Mouse (Mus musculus) heart, embryonic 16.5 days (tissue): ENCODE results near the gene Fam198b. TPM values are rescaled to one million over a fixed set of nuclear protein-coding genes. Genes with fewer than 3 reads are reported as not detected.

ENCODE experiments used
- ATAC-seq: fragments of 200-750 bp; cut with Nextera tagmentation; replicated peaks from 2 replicates; pipeline ENCODE4 v1.8.0; 2017; ENCODE audit warnings: moderate number of reproducible peaks; ENCODE audit not compliant: insufficient read depth, low FRiP score; ENCODE audit errors: extremely low read depth
- H3K27ac ChIP-seq: fragments of 300-500 bp; sonication (generic); 2 replicates; pipeline ENCODE4 v1.5.1; 2014; ENCODE audit warnings: mild to moderate bottlenecking, low read length, control low read depth, moderate library complexity
- H3K27me3 ChIP-seq: fragments of 300-500 bp; sonication (generic); 2 replicates; pipeline ENCODE4 v1.6.1; 2014; ENCODE audit warnings: low read length, mixed read lengths; ENCODE audit not compliant: control insufficient read depth, insufficient read depth
- H3K36me3 ChIP-seq: fragments of 300-500 bp; sonication (generic); 2 replicates; pipeline ENCODE4 v1.6.1; 2014; ENCODE audit not compliant: control insufficient read depth, insufficient read depth
- H3K4me1 ChIP-seq: fragments of 300-500 bp; sonication (generic); 2 replicates; pipeline ENCODE4 v1.6.1; 2014; ENCODE audit warnings: low read length, mixed read lengths; ENCODE audit not compliant: control insufficient read depth, insufficient read depth
- H3K4me2 ChIP-seq: fragments of 300-500 bp; sonication (generic); 2 replicates; pipeline ENCODE4 v1.6.1; 2014; ENCODE audit warnings: low read depth, mild to moderate bottlenecking, control low read depth, low read length
- H3K4me3 ChIP-seq: fragments of 300-500 bp; sonication (generic); 2 replicates; pipeline ENCODE4 v1.5.1; 2014; ENCODE audit warnings: mild to moderate bottlenecking, control low read depth, low read length
- H3K9ac ChIP-seq: fragments of 300-500 bp; sonication (generic); 2 replicates; pipeline ENCODE4 v1.6.1; 2014; ENCODE audit warnings: low read length, control low read depth
- H3K9me3 ChIP-seq: fragments of 300-500 bp; sonication (generic); replicated peaks from 2 replicates; pipeline ENCODE4 v1.6.1; 2016; ENCODE audit warnings: low read length; ENCODE audit not compliant: control insufficient read depth
- WGBS: fragments of 180-500 bp; shearing (Covaris S2); extraction: QIAGEN DNeasy Blood & Tissue Kit; methylation state at CpG from one replicate; pipeline ENCODE4 v1.1.7; 2014; 5-methylcytosine and 5-hydroxymethylcytosine counted together
- polyA plus RNA-seq: library from polyadenylated mRNA; unstranded; fragments of >200 nt; fragmentation: Nextera tagmentation; extraction: Ambion mirVana; gene quantifications from 2 replicates; pipeline ENCODE4 v1.2.1, GENCODE M21; 2015

Fam198b gene
- polyA plus RNA-seq, 1 experiment from 2014 or later = 61.6 TPM

GRCm38 (mm10) chr3:79887161-79887855, 3.0 kb downstream of the Fam198b start:
- 28% methylated on average over 8 of the region's 8 CpGs for WGBS
- peak overlapping the region; percentile 96 for H3K27ac ChIP-seq
- H3K36me3 ChIP-seq = 0 out of 2 replicates have a peak, but pooled peaks cover 4% of the 10 kb centered on the region
- peak overlapping the region; percentile 83 for H3K4me2 ChIP-seq
- H3K9me3 ChIP-seq = no peaks in the 10 kb centered on the region
- peak overlapping the region; percentile 88 for H3K9ac ChIP-seq
- H3K4me3 ChIP-seq = peak overlapping the region; percentile 73
- peaks cover 12% of the 10 kb centered on the region for H3K4me1 ChIP-seq
- no peak; the same call in 1 of the 2 replicates for ATAC-seq
- no peaks in the 10 kb centered on the region for H3K27me3 ChIP-seq

- peak overlapping the region; percentile 73 for H3K4me3 ChIP-seq
- peak overlapping the region; percentile 88 for H3K9ac ChIP-seq
- H3K36me3 ChIP-seq = 0 out of 2 replicates have a peak, but pooled peaks cover 4% of the 10 kb centered on the region
- peak overlapping the region; percentile 83 for H3K4me2 ChIP-seq
- no peaks in the 10 kb centered on the region for H3K9me3 ChIP-seq
- peaks cover 12% of the 10 kb centered on the region for H3K4me1 ChIP-seq
- WGBS = 32% methylated on average over 2 of the region's 2 CpGs
- ATAC-seq = no peak
- H3K27ac ChIP-seq = peak overlapping the region; percentile 96
- no peaks in the 10 kb centered on the region for H3K27me3 ChIP-seq
Observed at GRCm38 (mm10) chr3:79887966-79888365, 3.6 kb downstream of the Fam198b start.

GRCm38 (mm10) chr3:79897534-79898370, 13.4 kb downstream of the Fam198b start:
- Histone ChIP-seq H3K36me3 (peaks cover 4% of the 10 kb centered on the region; the same call in 1 of the 2 replicates), H3K4me1 (peaks cover 17% of the 10 kb centered on the region), H3K27ac (peak overlapping the region; percentile 23; the same call in 1 of the 2 replicates), H3K9ac (no peak overlapping the region), H3K4me3 (no peak overlapping the region), H3K9me3 (no peaks in the 10 kb centered on the region), H3K4me2 (no peak overlapping the region), H3K27me3 (no peaks in the 10 kb centered on the region)
- WGBS = 69% methylated on average over 13 of the region's 13 CpGs
- ATAC-seq = no peak

- Histone ChIP-seq H3K9ac (no peak overlapping the region), H3K27ac (peak overlapping the region; percentile 23; the same call in 1 of the 2 replicates), H3K4me3 (no peak overlapping the region), H3K27me3 (no peaks in the 10 kb centered on the region), H3K4me1 (peaks cover 22% of the 10 kb centered on the region), H3K9me3 (no peaks in the 10 kb centered on the region), H3K4me2 (no peak overlapping the region), H3K36me3 (peaks cover 4% of the 10 kb centered on the region; the same call in 1 of the 2 replicates)
- no peak for ATAC-seq
Observed at GRCm38 (mm10) chr3:79898514-79898913, 14.2 kb downstream of the Fam198b start.

GRCm38 (mm10) chr3:79899906-79900305, 15.6 kb downstream of the Fam198b start:
- Histone ChIP-seq H3K9ac (no peak overlapping the region), H3K4me3 (no peak overlapping the region), H3K27me3 (no peaks in the 10 kb centered on the region), H3K9me3 (no peaks in the 10 kb centered on the region), H3K4me1 (peaks cover 26% of the 10 kb centered on the region), H3K4me2 (no peak overlapping the region), H3K27ac (no peak overlapping the region), H3K36me3 (no peaks in the 10 kb centered on the region; the same call in 1 of the 2 replicates)
- WGBS = 89% methylated on average over 9 of the region's 9 CpGs
- ATAC-seq = no peak

GRCm38 (mm10) chr3:79900502-79900901, 16.2 kb downstream of the Fam198b start:
- Histone ChIP-seq H3K9ac (no peak overlapping the region), H3K4me2 (no peak overlapping the region), H3K36me3 (no peaks in the 10 kb centered on the region; the same call in 1 of the 2 replicates), H3K27me3 (no peaks in the 10 kb centered on the region), H3K4me3 (no peak overlapping the region), H3K9me3 (no peaks in the 10 kb centered on the region), H3K4me1 (peaks cover 26% of the 10 kb centered on the region), H3K27ac (no peak overlapping the region)
- WGBS = 99% methylated on average over 2 of the region's 2 CpGs
- no peak for ATAC-seq

GRCm38 (mm10) chr3:79901321-79901720, 17.0 kb downstream of the Fam198b start:
- no peaks in the 10 kb centered on the region for H3K27me3 ChIP-seq
- no peak for ATAC-seq
- H3K4me2 ChIP-seq = no peak overlapping the region
- H3K9ac ChIP-seq = no peak overlapping the region
- H3K4me3 ChIP-seq = no peak overlapping the region
- WGBS = 87% methylated on average over 6 of the region's 6 CpGs
- no peaks in the 10 kb centered on the region for H3K9me3 ChIP-seq
- peaks cover 33% of the 10 kb centered on the region for H3K4me1 ChIP-seq
- no peaks in the 10 kb centered on the region; the same call in 1 of the 2 replicates for H3K36me3 ChIP-seq
- H3K27ac ChIP-seq = no peak overlapping the region

- H3K4me1 ChIP-seq = peaks cover 37% of the 10 kb centered on the region
- 78% methylated on average over 4 of the region's 4 CpGs for WGBS
- ATAC-seq = no peak
- no peaks in the 10 kb centered on the region for H3K9me3 ChIP-seq
- no peak overlapping the region for H3K27ac ChIP-seq
- H3K4me2 ChIP-seq = no peak overlapping the region
- no peaks in the 10 kb centered on the region for H3K27me3 ChIP-seq
- H3K4me3 ChIP-seq = no peak overlapping the region
- no peaks in the 10 kb centered on the region; the same call in 1 of the 2 replicates for H3K36me3 ChIP-seq
- H3K9ac ChIP-seq = no peak overlapping the region
Observed at GRCm38 (mm10) chr3:79901734-79902133, 17.4 kb downstream of the Fam198b start.

GRCm38 (mm10) chr3:79903803-79904202, 19.5 kb downstream of the Fam198b start:
- ATAC-seq = peak; percentile 25; the same call in 1 of the 2 replicates
- 38% methylated on average over 6 of the region's 6 CpGs for WGBS
- Histone ChIP-seq H3K27ac (peak overlapping the region; percentile 52), H3K9me3 (no peaks in the 10 kb centered on the region), H3K27me3 (no peaks in the 10 kb centered on the region), H3K4me2 (no peak overlapping the region), H3K4me3 (no peak overlapping the region), H3K9ac (no peak overlapping the region), H3K4me1 (peaks cover 38% of the 10 kb centered on the region), H3K36me3 (peaks cover 3% of the 10 kb centered on the region; the same call in 1 of the 2 replicates)
